Mouse (Mus musculus) frontal cortex, adult (tissue): ENCODE measurements around the gene Pfkfb3.

Source experiments
- ATAC-seq: cut with Nextera tagmentation; 2 replicates; pipeline ENCODE4 v1.9.2; 2017; ENCODE audit warnings: mild to moderate bottlenecking, moderate library complexity, mixed read lengths; ENCODE audit not compliant: low TSS enrichment

Gene Pfkfb3

DNA sequence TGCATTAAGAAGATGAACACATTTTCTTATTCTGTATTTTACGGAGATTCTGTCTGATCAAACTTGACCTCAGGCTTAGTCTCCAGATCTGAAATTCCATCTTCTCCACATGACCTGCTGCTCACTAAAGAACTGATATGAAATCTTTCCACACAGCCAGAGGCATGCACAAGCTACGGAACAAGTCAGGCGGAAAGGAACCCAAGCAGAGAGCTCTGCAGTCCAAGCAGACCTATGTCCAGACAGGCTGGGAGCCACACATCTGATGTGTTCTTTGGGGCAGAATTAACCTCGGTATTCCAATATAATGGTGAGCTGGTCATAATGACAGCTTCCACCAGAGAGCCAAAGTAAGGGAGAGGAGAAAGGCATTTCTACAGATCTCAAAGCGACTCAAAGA is 120.5 kb downstream of the Pfkfb3 start:
- no peak for ATAC-seq

DNA sequence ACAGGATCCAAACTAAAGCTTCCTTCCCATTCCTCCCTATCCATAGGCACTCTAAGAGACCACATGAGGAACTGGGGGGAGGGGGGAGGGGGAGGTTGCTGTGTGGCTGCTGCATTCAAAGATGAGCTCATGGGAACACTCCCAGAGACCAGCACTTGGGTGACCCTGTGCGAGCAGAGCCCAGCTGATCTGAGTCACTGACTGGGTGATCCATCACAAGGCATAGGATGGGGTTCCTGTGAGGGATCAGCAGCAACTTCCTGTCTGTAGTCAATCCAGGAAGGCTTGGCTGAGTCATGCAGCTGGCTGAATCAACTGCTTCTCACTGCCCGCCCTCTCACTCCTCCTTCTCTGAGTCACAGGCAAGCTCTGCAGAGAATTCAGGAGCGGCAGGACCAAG is 124.3 kb downstream of the Pfkfb3 start:
- peak; percentile 99 for ATAC-seq

- ATAC-seq: no peak
Measured at GRCm38 (mm10) chr2:11428621-11429020, 125.3 kb downstream of the Pfkfb3 start.

DNA sequence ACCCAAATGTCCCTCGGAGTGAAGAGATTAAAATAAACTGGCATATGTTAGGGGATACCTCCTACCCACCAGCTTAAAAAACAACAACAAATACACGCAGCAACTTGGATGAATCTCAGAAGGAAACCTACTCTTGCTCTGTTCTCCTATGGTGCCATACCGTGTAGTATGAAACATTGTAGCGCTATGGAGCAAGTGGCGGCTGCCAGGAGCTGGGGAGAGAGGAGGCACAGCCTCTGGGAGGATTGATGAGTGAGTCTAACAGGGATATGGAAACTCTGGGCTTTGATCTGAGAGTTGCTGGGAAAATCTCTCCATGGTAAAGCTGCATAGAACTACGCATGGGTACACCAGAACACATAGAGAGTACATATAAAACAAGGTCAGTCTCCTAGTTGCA is 126.3 kb downstream of the Pfkfb3 start:
- no peak for ATAC-seq

GRCm38 (mm10) chr2:11426379-11426778 is 127.5 kb downstream of the Pfkfb3 start:
- no peak for ATAC-seq

GRCm38 (mm10) chr2:11425421-11426131 is 128.3 kb downstream of the Pfkfb3 start:
- ATAC-seq: peak; percentile 17; the same call in 1 of the 2 replicates

DNA sequence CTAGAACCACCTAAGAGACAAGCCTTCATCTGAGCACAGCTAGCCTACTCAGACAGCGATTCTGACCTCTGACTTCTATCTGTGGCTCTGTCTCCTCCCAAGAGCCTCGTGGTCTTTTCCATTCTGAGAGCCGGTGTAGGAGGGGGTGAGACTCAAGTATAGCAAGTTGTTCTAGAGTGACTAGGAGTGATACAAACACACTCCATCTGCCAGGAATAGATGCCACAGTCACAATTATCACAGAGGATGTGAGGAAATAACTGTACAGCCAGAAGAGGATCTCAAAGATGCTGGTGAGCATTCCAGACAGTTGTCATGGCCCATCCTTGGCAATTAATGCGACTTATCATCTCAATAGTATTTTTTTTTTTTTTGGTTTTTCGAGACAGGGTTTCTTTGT is 129.6 kb downstream of the Pfkfb3 start:
- ATAC-seq: peak; percentile 62; the same call in 1 of the 2 replicates

DNA sequence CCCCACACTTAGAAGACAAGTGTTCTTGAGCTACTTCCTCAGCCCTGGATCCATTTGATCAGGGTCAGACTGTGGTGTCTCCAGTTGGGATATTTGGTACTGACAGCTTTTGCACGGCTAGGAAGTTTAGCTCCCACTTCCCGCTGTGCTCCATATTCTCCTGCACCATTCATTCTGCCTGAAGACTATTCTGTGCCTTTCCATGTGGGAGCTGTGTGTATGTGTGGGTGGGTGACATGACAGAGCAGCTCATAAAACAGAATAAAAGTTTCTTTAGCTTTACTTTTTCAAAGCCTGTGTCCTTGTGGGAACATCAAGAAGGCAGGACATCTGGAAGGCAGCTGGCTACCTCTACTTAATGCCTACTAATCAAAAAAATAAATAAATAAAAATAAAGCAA is 130.5 kb downstream of the Pfkfb3 start:
- ATAC-seq: peak; percentile 96

DNA sequence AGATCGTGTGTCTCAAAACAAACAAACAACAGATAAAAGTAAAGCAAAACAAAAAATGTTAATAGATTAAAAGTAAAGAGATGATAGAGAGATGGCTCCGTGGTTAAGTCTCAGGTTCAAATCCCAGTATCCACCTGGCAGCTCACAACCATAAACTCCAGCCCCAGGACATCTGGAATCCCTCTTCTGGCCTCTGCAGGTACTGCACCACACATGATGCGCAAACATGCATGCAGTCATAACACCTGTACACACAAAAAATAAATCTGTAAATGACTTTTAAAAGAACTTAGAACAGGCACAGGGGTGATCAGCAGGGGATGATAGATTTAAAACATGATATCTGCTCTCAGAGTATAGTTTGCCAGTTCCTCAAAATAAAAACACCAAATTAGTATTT is 131.5 kb downstream of the Pfkfb3 start:
- ATAC-seq: no peak
